Mouse (Mus musculus) limb, embryonic 11.5 days (tissue): Measurements from ENCODE around the gene Cox4i2. TPM values are rescaled to one million over a fixed set of nuclear protein-coding genes. Genes with fewer than 3 reads are reported as not detected.

Source experiments
- ATAC-seq: fragments of 200-750 bp; cut with Nextera tagmentation; 2 replicates; pipeline ENCODE4 v1.8.0; 2017; ENCODE audit warnings: low read depth; ENCODE audit not compliant: insufficient number of reproducible peaks, low FRiP score, low TSS enrichment
- DNase-seq: peaks from one replicate; pipeline ENCODE4 v3.0.0-alpha.2; 2015; ENCODE audit warnings: low spot score
- H3K27ac ChIP-seq: fragments of 300-500 bp; sonication (generic); replicated peaks from 2 replicates; pipeline ENCODE4 v1.5.1; 2014; ENCODE audit warnings: low read depth, mild to moderate bottlenecking, low read length
- H3K27me3 ChIP-seq: fragments of 300-500 bp; sonication (generic); 2 replicates; pipeline ENCODE4 v1.6.1; 2014; ENCODE audit warnings: mild to moderate bottlenecking, low read length, mixed read lengths; ENCODE audit not compliant: control insufficient read depth, insufficient read depth
- H3K36me3 ChIP-seq: fragments of 300-500 bp; sonication (generic); 2 replicates; pipeline ENCODE4 v1.6.1; 2014; ENCODE audit warnings: mild to moderate bottlenecking, low read length, moderate library complexity, mixed read lengths; ENCODE audit not compliant: control insufficient read depth, insufficient read depth
- H3K4me1 ChIP-seq: fragments of 300-500 bp; sonication (generic); 2 replicates; pipeline ENCODE4 v1.6.1; 2014; ENCODE audit warnings: low read length, mixed read lengths; ENCODE audit not compliant: control insufficient read depth, insufficient read depth
- H3K4me2 ChIP-seq: fragments of 300-500 bp; sonication (generic); 2 replicates; pipeline ENCODE4 v1.6.1; 2014; ENCODE audit warnings: low read depth, mild to moderate bottlenecking, moderate library complexity; ENCODE audit not compliant: severe bottlenecking
- H3K4me3 ChIP-seq: fragments of 300-500 bp; sonication (generic); 2 replicates; pipeline ENCODE4 v1.5.1; 2014; ENCODE audit warnings: low read depth, low read length
- H3K9ac ChIP-seq: fragments of 300-500 bp; sonication (generic); 2 replicates; pipeline ENCODE4 v1.6.1; 2014; ENCODE audit warnings: mild to moderate bottlenecking, low read length
- H3K9me3 ChIP-seq: fragments of 300-500 bp; sonication (generic); 2 replicates; pipeline ENCODE4 v1.6.1; 2016; ENCODE audit warnings: low read length; ENCODE audit not compliant: control insufficient read depth
- WGBS: fragments of 180-500 bp; shearing (Covaris S2); extraction: QIAGEN DNeasy Blood & Tissue Kit; methylation state at CpG from one replicate; pipeline ENCODE4 v1.1.7; 2014; 5-methylcytosine and 5-hydroxymethylcytosine counted together
- polyA plus RNA-seq: library from polyadenylated mRNA; unstranded; fragments of >200 nt; fragmentation: Nextera tagmentation; extraction: Ambion mirVana; gene quantifications from 2 replicates; pipeline ENCODE4 v1.2.1, GENCODE M21; 2014

The Cox4i2 gene
- polyA plus RNA-seq, 1 experiment from 2014 or later = 22.3 TPM

- ATAC-seq (no peak), DNase-seq (peak; percentile 77)
- WGBS = 5% methylated on average over 10 of the region's 10 CpGs
- H3K4me1 ChIP-seq = peaks cover 29% of the 10 kb centered on the region
- H3K27me3 ChIP-seq = no peaks in the 10 kb centered on the region
- H3K4me3 ChIP-seq = peak overlapping the region; percentile 92
- no peaks in the 10 kb centered on the region for H3K36me3 ChIP-seq
- peak overlapping the region; percentile 54 for H3K4me2 ChIP-seq
- no peaks in the 10 kb centered on the region for H3K9me3 ChIP-seq
- peak overlapping the region; percentile 93 for H3K9ac ChIP-seq
- H3K27ac ChIP-seq = peak overlapping the region; percentile 91
Observed at GRCm38 (mm10) chr2:152737306-152738221, 16.4 kb upstream of the Cox4i2 start.

- Histone ChIP-seq H3K4me3 (peak overlapping the region; percentile 92), H3K36me3 (no peaks in the 10 kb centered on the region), H3K9me3 (no peaks in the 10 kb centered on the region), H3K27ac (peak overlapping the region; percentile 91), H3K9ac (peak overlapping the region; percentile 93), H3K4me1 (peaks cover 29% of the 10 kb centered on the region), H3K27me3 (no peaks in the 10 kb centered on the region), H3K4me2 (peak overlapping the region; percentile 54)
- 51% methylated on average over 2 of the region's 2 CpGs for WGBS
- ATAC-seq (no peak), DNase-seq (peak; percentile 60)
Observed at GRCm38 (mm10) chr2:152738341-152738740, 15.6 kb upstream of the Cox4i2 start.

- Histone ChIP-seq H3K4me3 (peak overlapping the region; percentile 92), H3K27ac (peak overlapping the region; percentile 91), H3K36me3 (no peaks in the 10 kb centered on the region), H3K4me1 (peaks cover 25% of the 10 kb centered on the region), H3K27me3 (no peaks in the 10 kb centered on the region), H3K9me3 (no peaks in the 10 kb centered on the region), H3K9ac (peak overlapping the region; percentile 24; the same call in 1 of the 2 replicates), H3K4me2 (peak overlapping the region; percentile 54)
- WGBS = under 1% methylated on average over 29 of the region's 36 CpGs
- DNase-seq (peak; percentile 95), ATAC-seq (peak; percentile 80)
Observed at GRCm38 (mm10) chr2:152739031-152739841, 14.7 kb upstream of the Cox4i2 start.

- H3K4me1 ChIP-seq = peaks cover 20% of the 10 kb centered on the region
- no peaks in the 10 kb centered on the region for H3K36me3 ChIP-seq
- H3K27ac ChIP-seq = peak overlapping the region; percentile 91
- 13% methylated on average over 3 of the region's 3 CpGs for WGBS
- no peaks in the 10 kb centered on the region for H3K9me3 ChIP-seq
- H3K27me3 ChIP-seq = no peaks in the 10 kb centered on the region
- peak overlapping the region; percentile 54 for H3K4me2 ChIP-seq
- ATAC-seq (no peak), DNase-seq (peak; percentile 57)
- no peak overlapping the region for H3K9ac ChIP-seq
- H3K4me3 ChIP-seq = no peak overlapping the region
Observed at GRCm38 (mm10) chr2:152739842-152740260, 14.1 kb upstream of the Cox4i2 start.

- peak overlapping the region; percentile 91 for H3K27ac ChIP-seq
- H3K4me2 ChIP-seq = no peak overlapping the region
- H3K36me3 ChIP-seq = no peaks in the 10 kb centered on the region
- ATAC-seq = no peak
- H3K4me3 ChIP-seq = no peak overlapping the region
- peaks cover 20% of the 10 kb centered on the region for H3K4me1 ChIP-seq
- no peaks in the 10 kb centered on the region for H3K27me3 ChIP-seq
- H3K9me3 ChIP-seq = no peaks in the 10 kb centered on the region
- DNase-seq = no peak
- 57% methylated on average over 5 of the region's 5 CpGs for WGBS
- H3K9ac ChIP-seq = no peak overlapping the region
Observed at GRCm38 (mm10) chr2:152740490-152740889, 13.5 kb upstream of the Cox4i2 start.

GRCm38 (mm10) chr2:152741153-152742041 is 12.6 kb upstream of the Cox4i2 start:
- ATAC-seq (no peak), DNase-seq (peak; percentile 59)
- Histone ChIP-seq H3K4me3 (no peak overlapping the region), H3K9ac (peak overlapping the region; percentile 13), H3K27ac (peak overlapping the region; percentile 60; the same call in 1 of the 2 replicates), H3K27me3 (no peaks in the 10 kb centered on the region), H3K9me3 (no peaks in the 10 kb centered on the region), H3K4me2 (no peak overlapping the region), H3K4me1 (peaks cover 20% of the 10 kb centered on the region), H3K36me3 (no peaks in the 10 kb centered on the region)
- WGBS = 49% methylated on average over 14 of the region's 14 CpGs

- no peak overlapping the region for H3K4me3 ChIP-seq
- no peaks in the 10 kb centered on the region for H3K27me3 ChIP-seq
- no peaks in the 10 kb centered on the region for H3K9me3 ChIP-seq
- peaks cover 20% of the 10 kb centered on the region for H3K4me1 ChIP-seq
- no peak overlapping the region for H3K4me2 ChIP-seq
- no peak overlapping the region for H3K9ac ChIP-seq
- 22% methylated on average over 10 of the region's 10 CpGs for WGBS
- DNase-seq (peak; percentile 90), ATAC-seq (no peak)
- H3K27ac ChIP-seq = no peak overlapping the region
- no peaks in the 10 kb centered on the region for H3K36me3 ChIP-seq
Observed at GRCm38 (mm10) chr2:152742435-152742834, 11.5 kb upstream of the Cox4i2 start.
